Mouse (Mus musculus) heart, embryonic 13.5 days (tissue): ENCODE data around the gene Eefsec. TPM values are rescaled to one million over a fixed set of nuclear protein-coding genes. Genes with fewer than 3 reads are reported as not detected.

Experiments
- ATAC-seq: fragments of 200-750 bp; cut with Nextera tagmentation; 2 replicates; pipeline ENCODE4 v1.8.0; 2017; ENCODE audit warnings: moderate TSS enrichment; ENCODE audit not compliant: insufficient number of reproducible peaks, low FRiP score, low TSS enrichment; ENCODE audit errors: extremely low read depth
- H3K27ac ChIP-seq: fragments of 300-500 bp; sonication (generic); replicated peaks from 2 replicates; pipeline ENCODE4 v1.5.1; 2015; ENCODE audit warnings: moderate library complexity, mild to moderate bottlenecking, inconsistent platforms
- H3K27me3 ChIP-seq: fragments of 300-500 bp; sonication (generic); replicated peaks from 2 replicates; pipeline ENCODE4 v1.6.1; 2015; ENCODE audit warnings: mild to moderate bottlenecking, inconsistent platforms
- H3K36me3 ChIP-seq: fragments of 300-500 bp; sonication (generic); 2 replicates; pipeline ENCODE4 v1.6.1; 2015; ENCODE audit warnings: mild to moderate bottlenecking, inconsistent platforms
- H3K4me1 ChIP-seq: fragments of 300-500 bp; sonication (generic); 2 replicates; pipeline ENCODE4 v1.6.1; 2015; ENCODE audit warnings: inconsistent platforms
- H3K4me2 ChIP-seq: fragments of 300-500 bp; sonication (generic); 2 replicates; pipeline ENCODE4 v1.6.1; 2015; ENCODE audit warnings: inconsistent platforms, mild to moderate bottlenecking, moderate library complexity
- H3K4me3 ChIP-seq: fragments of 300-500 bp; sonication (generic); 2 replicates; pipeline ENCODE4 v1.5.1; 2015; ENCODE audit warnings: moderate library complexity, mild to moderate bottlenecking, inconsistent platforms
- H3K9ac ChIP-seq: fragments of 300-500 bp; sonication (generic); 2 replicates; pipeline ENCODE4 v1.6.1; 2015; ENCODE audit warnings: inconsistent platforms, mild to moderate bottlenecking, moderate library complexity
- H3K9me3 ChIP-seq: fragments of 300-500 bp; sonication (generic); 2 replicates; pipeline ENCODE4 v1.6.1; 2016; ENCODE audit warnings: inconsistent platforms
- WGBS: fragments of 180-500 bp; shearing (Covaris S2); methylation state at CpG from one replicate; pipeline ENCODE4 v1.1.7; 2015; ENCODE audit warnings: mixed read lengths; 5-methylcytosine and 5-hydroxymethylcytosine counted together
- polyA plus RNA-seq: library from polyadenylated mRNA; unstranded; fragments of >200 nt; fragmentation: Nextera tagmentation; extraction: Ambion mirVana; gene quantifications from 2 replicates; pipeline ENCODE4 v1.2.1, GENCODE M21; 2015

The Eefsec gene
- polyA plus RNA-seq, 1 experiment from 2014 or later = 18.6 TPM

DNA sequence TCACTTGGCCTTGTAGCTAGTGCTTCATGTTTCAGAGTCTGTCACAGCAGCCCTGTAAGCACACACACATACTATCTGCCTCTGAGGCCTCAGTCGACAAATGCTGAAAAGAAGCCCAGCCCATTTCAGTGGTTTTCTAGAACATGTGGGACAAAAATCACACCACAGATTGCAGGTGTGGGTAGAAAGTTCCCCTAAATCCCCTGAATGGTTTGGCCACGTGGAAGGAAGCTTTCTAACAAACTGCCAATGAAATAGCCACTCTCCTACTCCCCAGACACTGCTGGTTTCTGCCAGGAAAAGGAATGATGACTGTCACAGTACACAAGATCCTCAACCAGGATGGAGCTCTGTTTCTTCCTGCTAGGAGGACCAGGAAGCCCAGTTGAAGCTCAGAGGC, 33.7 kb downstream of the Eefsec start:
- Histone ChIP-seq H3K36me3 (no peaks in the 10 kb centered on the region), H3K27me3 (no peaks in the 10 kb centered on the region), H3K27ac (no peak overlapping the region), H3K4me3 (no peak overlapping the region), H3K4me2 (no peak overlapping the region), H3K4me1 (peaks cover 22% of the 10 kb centered on the region), H3K9me3 (no peaks in the 10 kb centered on the region), H3K9ac (no peak overlapping the region)
- 59% methylated on average over 2 of the region's 2 CpGs for WGBS
- no peak for ATAC-seq

DNA sequence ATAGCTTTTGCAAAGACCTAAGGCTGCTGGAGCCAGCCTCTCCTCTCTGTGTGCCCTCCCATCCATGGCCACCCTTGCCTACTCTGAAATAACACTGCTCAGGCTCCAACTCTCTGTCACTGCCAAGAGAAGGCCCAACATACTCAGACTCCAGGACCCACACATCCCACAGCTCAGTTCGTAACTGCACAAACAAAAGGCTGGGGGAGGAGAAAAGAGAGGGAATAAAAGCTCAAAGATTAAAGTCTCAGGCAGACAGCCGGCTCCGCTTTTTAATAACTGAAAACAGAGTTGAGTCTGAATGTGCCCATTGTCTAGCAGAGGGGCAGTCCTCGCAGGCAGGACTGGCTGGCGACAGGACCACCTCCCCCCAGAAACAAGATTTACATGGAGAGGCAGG, 36.8 kb downstream of the Eefsec start:
- Histone ChIP-seq H3K4me1 (peaks cover 14% of the 10 kb centered on the region), H3K27me3 (no peaks in the 10 kb centered on the region), H3K4me2 (no peak overlapping the region), H3K9me3 (no peaks in the 10 kb centered on the region), H3K36me3 (no peaks in the 10 kb centered on the region), H3K4me3 (no peak overlapping the region), H3K27ac (no peak overlapping the region), H3K9ac (no peak overlapping the region)
- WGBS = 73% methylated on average over 5 of the region's 5 CpGs
- no peak for ATAC-seq

DNA sequence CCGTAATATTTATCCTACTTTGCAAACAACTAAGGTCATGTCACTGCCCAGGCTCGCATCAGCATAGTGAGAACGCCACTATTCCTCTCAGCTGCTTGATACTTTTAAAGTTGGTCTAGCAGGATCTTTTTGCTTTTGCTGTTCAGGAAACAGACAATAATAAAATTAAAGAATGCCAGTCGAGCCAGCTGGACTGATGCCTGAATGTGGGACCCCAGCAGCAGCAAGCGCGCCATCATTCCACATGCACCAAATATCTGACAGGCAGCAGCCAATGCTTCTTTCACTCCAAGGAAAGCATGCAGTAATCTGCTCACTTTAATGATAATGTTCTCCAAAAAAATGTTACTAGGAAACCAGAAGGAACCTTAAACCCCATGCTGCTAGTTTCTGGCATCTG, 45.9 kb downstream of the Eefsec start:
- Histone ChIP-seq H3K4me3 (no peak overlapping the region), H3K27ac (no peak overlapping the region), H3K27me3 (no peaks in the 10 kb centered on the region), H3K36me3 (no peaks in the 10 kb centered on the region), H3K4me1 (no peaks in the 10 kb centered on the region), H3K9me3 (no peaks in the 10 kb centered on the region), H3K4me2 (no peak overlapping the region), H3K9ac (no peak overlapping the region)
- WGBS = 78% methylated on average over 6 of the region's 6 CpGs
- no peak for ATAC-seq

DNA sequence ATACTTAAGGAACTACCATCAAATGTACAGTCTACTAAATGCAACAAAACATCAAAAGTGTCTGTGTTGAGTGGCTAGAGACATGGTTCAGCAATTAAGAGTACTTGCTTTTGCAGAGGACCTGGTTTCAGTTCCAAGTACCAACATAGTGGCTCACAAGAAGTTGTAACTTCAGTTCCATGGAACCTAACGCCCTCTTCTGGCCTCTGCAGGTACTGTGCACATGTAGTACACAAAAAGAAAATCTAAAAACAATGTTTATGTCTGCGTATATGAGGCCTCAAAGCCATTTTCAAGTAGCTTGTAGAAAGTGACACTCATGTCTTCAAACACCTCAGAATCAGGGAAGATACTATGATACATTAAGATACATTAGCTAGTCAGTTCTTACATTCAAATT, 48.4 kb downstream of the Eefsec start:
- no peak for ATAC-seq
- no peak overlapping the region for H3K9ac ChIP-seq
- 65% methylated on average over 2 of the region's 2 CpGs for WGBS

DNA sequence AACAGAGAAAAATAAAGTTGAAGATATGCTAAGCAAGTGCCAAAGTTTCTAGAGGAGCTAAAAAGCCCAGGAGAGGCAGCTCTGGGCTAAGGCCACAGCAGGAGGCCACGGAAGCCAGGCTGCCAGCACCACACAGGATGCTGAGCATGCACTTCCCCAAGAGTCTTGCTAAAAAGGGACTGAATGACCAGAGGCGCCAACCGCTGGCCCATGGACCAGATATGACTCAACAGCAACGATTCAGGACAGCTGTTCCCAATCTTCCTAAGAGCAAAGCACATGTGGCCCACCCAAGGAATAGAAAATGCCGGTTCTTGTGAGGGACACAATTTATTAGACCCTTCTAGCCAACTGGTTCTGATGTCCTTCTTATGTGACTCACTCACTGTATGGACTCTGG, 57.4 kb downstream of the Eefsec start:
- H3K4me3 ChIP-seq = no peak overlapping the region
- no peak overlapping the region for H3K4me2 ChIP-seq
- no peak for ATAC-seq
- H3K9ac ChIP-seq = no peak overlapping the region
- 0 out of 2 replicates have a peak overlapping the region, but pooled peaks have one; percentile 3 for H3K27ac ChIP-seq
- H3K4me1 ChIP-seq = peaks cover 29% of the 10 kb centered on the region
- H3K27me3 ChIP-seq = no peaks in the 10 kb centered on the region
- no peaks in the 10 kb centered on the region for H3K9me3 ChIP-seq
- 64% methylated on average over 5 of the region's 5 CpGs for WGBS
- no peaks in the 10 kb centered on the region for H3K36me3 ChIP-seq

More for the DNA sequence above, 48.4 kb downstream of the Eefsec start:
- no peaks in the 10 kb centered on the region for H3K27me3 ChIP-seq
- no peaks in the 10 kb centered on the region for H3K36me3 ChIP-seq
- H3K4me2 ChIP-seq = no peak overlapping the region
- H3K4me3 ChIP-seq = no peak overlapping the region
- H3K27ac ChIP-seq = no peak overlapping the region
- H3K4me1 ChIP-seq = no peaks in the 10 kb centered on the region
- H3K9me3 ChIP-seq = no peaks in the 10 kb centered on the region

DNA sequence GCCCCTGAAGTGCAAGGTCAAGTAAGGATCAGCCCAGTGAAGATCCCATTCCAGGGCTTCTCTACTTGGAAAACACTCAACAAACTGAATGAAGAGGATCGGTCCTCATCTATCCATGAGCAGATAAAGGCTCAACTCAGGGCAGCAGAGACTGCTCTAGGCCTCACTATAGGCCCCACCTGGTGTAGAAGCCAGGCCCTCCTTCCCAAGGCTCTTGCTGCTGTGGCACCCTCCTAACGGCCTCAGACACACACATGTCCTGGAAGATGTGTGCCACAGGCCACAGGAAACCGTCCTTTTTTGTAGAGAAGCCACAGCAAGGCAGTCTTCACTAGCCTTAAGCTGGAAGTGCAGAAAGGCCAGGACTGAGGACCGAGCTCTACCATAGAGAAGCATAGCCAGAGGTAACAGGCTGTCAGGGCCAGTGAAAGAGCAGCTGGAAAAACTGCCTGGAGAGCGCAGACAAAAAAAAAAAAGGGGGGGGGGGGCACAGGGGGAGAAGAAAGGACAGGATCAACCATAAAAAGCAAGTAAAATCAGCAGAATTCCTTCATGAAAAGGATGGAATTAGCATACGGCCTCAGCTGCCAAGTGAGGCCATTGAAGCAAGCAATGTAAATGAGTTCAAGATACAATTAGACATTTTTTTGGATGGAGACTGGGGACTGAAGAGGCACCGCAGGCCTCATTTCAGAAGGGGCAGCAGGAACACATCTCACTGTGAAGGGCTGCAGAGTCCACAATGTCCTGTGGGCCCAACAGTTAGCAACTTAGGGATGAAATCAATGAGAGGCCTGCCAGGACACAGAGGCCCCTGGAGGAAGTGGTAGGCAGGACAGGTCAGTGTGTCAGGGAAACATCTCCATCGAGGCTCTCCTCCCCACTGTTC, 58.3 kb downstream of the Eefsec start:
- Histone ChIP-seq H3K36me3 (no peaks in the 10 kb centered on the region), H3K27ac (peak overlapping the region; percentile 3; the same call in 1 of the 2 replicates), H3K4me1 (peaks cover 30% of the 10 kb centered on the region), H3K4me2 (no peak overlapping the region), H3K9ac (no peak overlapping the region), H3K4me3 (no peak overlapping the region), H3K27me3 (no peaks in the 10 kb centered on the region), H3K9me3 (no peaks in the 10 kb centered on the region)
- no peak for ATAC-seq
- 74% methylated on average over 8 of the region's 8 CpGs for WGBS

DNA sequence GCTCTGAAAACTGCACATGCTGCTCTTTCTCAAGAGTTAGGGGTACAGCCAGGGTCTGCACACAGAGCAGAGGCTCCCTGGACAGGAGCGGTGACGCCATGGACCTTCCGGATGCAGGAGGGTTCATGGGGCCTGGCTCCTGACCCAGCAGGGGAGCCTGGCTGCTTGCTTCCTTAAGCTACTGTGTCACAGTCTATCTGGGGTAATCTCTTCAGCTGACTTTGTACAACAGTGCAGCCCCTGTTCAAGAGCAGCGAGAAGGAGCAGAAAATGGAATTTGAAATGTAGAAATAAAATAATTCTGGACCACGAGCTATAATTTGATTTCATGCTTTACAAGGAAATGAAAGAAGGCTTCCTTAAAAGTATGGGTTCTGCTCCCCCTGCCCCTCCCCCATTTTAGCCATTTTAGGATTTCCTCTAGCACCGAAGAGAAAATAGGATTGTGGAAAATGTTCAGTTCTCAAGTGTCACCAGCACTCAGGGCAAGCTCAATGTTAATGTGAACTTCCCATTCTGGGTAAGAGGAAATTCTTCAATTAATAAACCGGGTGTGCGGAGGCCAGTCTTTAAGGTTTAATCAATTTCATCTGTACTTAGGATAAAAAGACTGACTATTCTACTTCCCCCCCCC, 61.8 kb downstream of the Eefsec start:
- no peak overlapping the region for H3K9ac ChIP-seq
- 54% methylated on average over 8 of the region's 8 CpGs for WGBS
- no peaks in the 10 kb centered on the region for H3K9me3 ChIP-seq
- peak overlapping the region; percentile 48 for H3K27ac ChIP-seq
- H3K27me3 ChIP-seq = no peaks in the 10 kb centered on the region
- no peaks in the 10 kb centered on the region for H3K36me3 ChIP-seq
- no peak for ATAC-seq
- H3K4me2 ChIP-seq = no peak overlapping the region
- no peak overlapping the region for H3K4me3 ChIP-seq
- H3K4me1 ChIP-seq = peaks cover 40% of the 10 kb centered on the region

DNA sequence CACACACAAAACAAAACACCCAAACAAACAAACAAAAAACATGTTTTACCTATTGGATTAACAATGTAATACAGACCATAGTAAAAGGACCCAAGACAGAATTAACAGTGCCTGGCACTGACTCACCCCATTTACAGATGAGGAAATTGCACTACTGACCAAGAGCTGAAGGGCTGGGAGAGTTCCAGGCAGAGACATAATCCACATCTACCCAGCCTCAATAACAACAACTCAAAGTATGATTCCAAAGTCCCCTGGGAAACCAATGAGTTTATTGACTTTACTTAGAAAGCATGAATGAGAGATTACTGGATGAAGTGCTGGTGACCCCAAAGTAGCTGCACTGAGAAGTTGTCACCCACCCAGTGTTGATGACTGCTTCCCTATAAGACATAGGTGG, 62.6 kb downstream of the Eefsec start:
- Histone ChIP-seq H3K9me3 (no peaks in the 10 kb centered on the region), H3K27ac (no peak overlapping the region), H3K9ac (no peak overlapping the region), H3K4me1 (peaks cover 45% of the 10 kb centered on the region), H3K4me2 (no peak overlapping the region), H3K27me3 (no peaks in the 10 kb centered on the region), H3K4me3 (no peak overlapping the region), H3K36me3 (no peaks in the 10 kb centered on the region)
- no peak for ATAC-seq

DNA sequence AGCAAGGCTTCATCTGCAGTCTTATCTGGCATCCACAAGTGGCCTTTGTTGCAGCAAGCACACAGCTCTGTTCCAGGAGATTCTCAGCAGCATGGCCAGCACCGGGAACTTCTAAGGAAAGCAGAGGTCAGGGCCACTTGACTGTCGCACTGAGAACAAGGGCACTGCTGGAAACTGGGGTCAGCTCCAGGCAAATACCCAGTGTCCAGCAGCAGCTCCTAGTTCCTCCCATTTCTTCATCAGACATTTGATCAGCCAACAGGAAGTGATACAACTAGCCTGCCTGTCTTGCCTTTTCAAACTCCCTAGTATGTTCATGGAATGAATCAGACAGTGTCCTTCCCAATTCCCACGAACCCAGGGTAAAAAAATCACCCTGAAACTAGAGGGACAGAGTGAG, 66.6 kb downstream of the Eefsec start:
- WGBS = 24% methylated on average over 3 of the region's 3 CpGs
- no peaks in the 10 kb centered on the region for H3K27me3 ChIP-seq
- H3K4me3 ChIP-seq = no peak overlapping the region
- peak overlapping the region; percentile 20; the same call in 1 of the 2 replicates for H3K27ac ChIP-seq
- H3K9me3 ChIP-seq = no peaks in the 10 kb centered on the region
- ATAC-seq = no peak
- no peaks in the 10 kb centered on the region for H3K36me3 ChIP-seq
- peaks cover 33% of the 10 kb centered on the region for H3K4me1 ChIP-seq
- no peak overlapping the region for H3K4me2 ChIP-seq
- H3K9ac ChIP-seq = no peak overlapping the region

DNA sequence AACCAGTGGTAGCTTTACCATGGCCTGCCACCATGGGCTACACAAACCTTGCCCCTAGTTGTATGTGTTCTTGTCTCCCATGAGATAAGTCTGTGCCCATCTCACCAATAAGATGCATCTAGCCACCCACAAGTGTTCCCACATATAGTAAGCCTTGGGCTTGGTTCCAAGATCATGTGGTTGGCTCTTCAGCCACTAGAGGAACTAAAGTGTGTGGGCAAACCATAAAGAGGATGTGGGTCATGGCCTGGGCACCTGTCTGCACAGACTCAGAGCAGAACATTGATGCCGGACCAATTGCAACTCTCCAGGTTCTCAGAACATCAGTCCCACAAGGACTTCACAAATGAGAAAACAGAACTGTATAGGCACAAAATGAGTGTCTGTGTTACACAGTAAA, 67.5 kb downstream of the Eefsec start:
- 72% methylated on average over 1 of the region's 1 CpGs for WGBS

DNA sequence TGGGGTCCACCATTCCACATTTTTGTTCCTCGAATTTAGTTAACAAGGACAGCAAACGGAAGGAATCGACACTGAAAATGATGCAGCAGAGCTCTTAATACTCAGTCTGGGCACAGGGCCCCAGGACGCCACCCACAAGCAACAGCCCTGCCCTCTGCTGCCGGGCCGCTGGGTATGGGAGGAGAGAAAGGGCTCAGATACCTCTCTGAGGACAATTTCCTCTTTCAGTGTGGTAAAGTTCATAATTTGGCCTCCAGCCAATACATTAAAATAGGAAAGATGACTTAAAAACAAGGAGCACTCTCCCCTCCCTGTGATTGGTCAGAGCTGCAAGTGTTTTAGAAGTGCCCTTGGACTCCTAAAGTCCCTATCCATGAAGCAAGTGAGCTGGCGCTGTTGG, 72.1 kb downstream of the Eefsec start:
- no peak overlapping the region for H3K27ac ChIP-seq
- no peaks in the 10 kb centered on the region for H3K36me3 ChIP-seq
- H3K9ac ChIP-seq = no peak overlapping the region
- no peak overlapping the region for H3K4me2 ChIP-seq
- no peak overlapping the region for H3K4me3 ChIP-seq
- H3K27me3 ChIP-seq = no peaks in the 10 kb centered on the region
- WGBS = 70% methylated on average over 7 of the region's 7 CpGs
- H3K9me3 ChIP-seq = no peaks in the 10 kb centered on the region
- ATAC-seq = no peak
- peaks cover 23% of the 10 kb centered on the region for H3K4me1 ChIP-seq

More for the DNA sequence above, 67.5 kb downstream of the Eefsec start:
- no peak overlapping the region for H3K9ac ChIP-seq
- no peaks in the 10 kb centered on the region for H3K27me3 ChIP-seq
- no peak for ATAC-seq
- H3K4me3 ChIP-seq = no peak overlapping the region
- H3K36me3 ChIP-seq = no peaks in the 10 kb centered on the region
- H3K4me1 ChIP-seq = peaks cover 30% of the 10 kb centered on the region
- H3K9me3 ChIP-seq = no peaks in the 10 kb centered on the region
- H3K27ac ChIP-seq = no peak overlapping the region
- no peak overlapping the region for H3K4me2 ChIP-seq
